Mouse (Mus musculus): ENCODE data around the gene Epha10. TPM values are rescaled to one million over a fixed set of nuclear protein-coding genes. Genes with fewer than 3 reads are reported as not detected.

Gene Epha10
- polyA plus RNA-seq (2015; fragmentation: Nextera tagmentation; extraction: Ambion mirVana): not detected in 2 replicates

DNA sequence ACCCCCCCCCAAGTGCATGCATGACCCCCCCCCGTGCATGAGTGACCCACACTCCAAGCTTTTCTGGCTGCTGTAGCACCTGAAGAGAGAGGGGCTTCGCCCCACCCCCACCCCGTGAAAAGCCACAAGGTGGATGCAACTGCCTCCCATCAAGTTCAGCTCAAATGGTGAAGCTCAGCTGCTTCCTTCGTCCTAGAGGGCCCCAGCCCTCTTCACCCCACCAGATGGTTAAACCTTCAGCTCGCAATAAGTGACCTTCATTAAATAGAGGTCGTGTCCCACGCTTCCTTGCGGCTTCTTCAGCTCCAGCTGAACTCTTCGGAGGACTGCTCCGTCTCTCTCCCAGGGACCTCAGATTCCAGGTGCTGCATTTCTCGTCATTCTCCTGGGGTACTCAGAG lies at the start of gene Epha10:
Gene Epha10 (plus strand): TSS at position 301 of the 400 bp plus-strand sequence.
- H3K4me2 ChIP-seq: peak within 1 kb of the TSS; percentile 43
- H3K4me3 ChIP-seq (replicated peaks): peak within 1 kb of the TSS; percentile 32
- H3K27me3 ChIP-seq: peaks cover 68% of the 10 kb centered on the region
- no peaks in the 10 kb centered on the region for H3K36me3 ChIP-seq
- DNase-seq: no peak
- H3K9me3 ChIP-seq (replicated peaks): no peaks in the 10 kb centered on the region
- H3K4me1 ChIP-seq (replicated peaks): peaks cover 7% of the 10 kb centered on the region; the same call in 1 of the 2 replicates
- no peak within 1 kb of the TSS for H3K27ac ChIP-seq
- no peak for ATAC-seq (ENCODE audit: low read depth)
- WGBS (ENCODE audit: insufficient replicate concordance): 7% methylated on average over 11 of the region's 11 CpGs
- H3K9ac ChIP-seq: no peak within 1 kb of the TSS

DNA sequence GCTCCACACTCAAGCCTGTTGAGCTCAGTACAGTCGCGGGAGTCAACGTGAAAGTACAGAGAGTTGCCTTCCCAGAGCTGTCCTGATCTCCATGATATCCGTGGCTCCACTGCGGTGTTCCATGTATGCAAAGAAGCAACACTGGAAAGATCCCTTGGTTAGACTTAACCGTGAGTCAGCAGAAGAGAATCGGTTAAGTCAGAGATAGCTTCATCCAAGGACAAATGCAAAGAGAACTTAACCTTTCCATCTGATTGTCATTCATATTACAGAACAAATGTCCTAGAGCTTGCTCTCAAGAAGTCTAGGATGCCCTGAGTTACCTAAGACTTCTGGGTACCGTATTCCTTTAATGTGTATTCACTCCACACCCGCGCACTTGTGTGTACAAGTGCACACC lies 47.9 kb upstream of the Epha10 start:
- ATAC-seq (ENCODE audit: low read depth): no peak
- DNase-seq: no peak
- Histone ChIP-seq H3K9me3 (replicated peaks) (no peaks in the 10 kb centered on the region), H3K9ac (no peak overlapping the region), H3K4me3 (replicated peaks) (no peak overlapping the region), H3K27me3 (no peaks in the 10 kb centered on the region), H3K4me2 (no peak overlapping the region), H3K36me3 (peaks cover 82% of the 10 kb centered on the region), H3K27ac (no peak overlapping the region), H3K4me1 (replicated peaks) (no peaks in the 10 kb centered on the region)
- WGBS (ENCODE audit: insufficient replicate concordance): 87% methylated on average over 10 of the region's 10 CpGs

DNA sequence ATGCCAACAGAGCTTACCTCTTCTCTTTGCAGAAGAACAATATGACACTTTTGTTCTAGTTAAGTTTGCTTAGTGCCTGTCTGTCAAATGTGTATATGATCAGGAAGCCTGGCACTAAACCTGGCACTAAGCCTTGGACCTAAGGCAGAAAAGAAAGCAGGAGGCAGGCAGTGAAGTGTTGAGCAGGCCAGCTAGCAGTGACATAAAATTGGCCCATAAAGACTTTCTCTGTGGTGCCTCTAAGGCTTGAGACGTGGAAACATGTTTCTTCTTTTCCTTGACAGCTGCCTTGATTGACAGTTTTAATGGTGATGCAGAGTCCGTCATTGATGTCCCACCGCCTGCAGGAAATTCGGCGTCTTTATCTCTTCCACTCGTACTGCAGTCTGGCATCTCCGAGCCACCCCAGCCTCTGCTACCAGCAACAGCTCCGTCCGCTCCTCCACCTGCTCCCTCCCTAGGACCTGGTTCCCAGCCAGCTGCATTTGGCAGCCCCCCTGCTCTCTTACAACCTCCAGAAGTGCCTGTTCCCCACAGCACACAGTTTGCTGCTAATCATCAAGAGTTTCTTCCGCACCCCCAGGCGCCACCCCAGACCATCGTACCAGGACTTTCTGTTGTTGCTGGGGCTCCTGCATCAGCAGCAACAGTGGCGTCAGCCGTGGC lies 42.5 kb upstream of the Epha10 start:
- no peak overlapping the region for H3K4me3 ChIP-seq (replicated peaks)
- no peak overlapping the region for H3K27ac ChIP-seq
- ATAC-seq (ENCODE audit: low read depth): no peak
- no peak overlapping the region for H3K4me2 ChIP-seq
- H3K9me3 ChIP-seq (replicated peaks): no peaks in the 10 kb centered on the region
- WGBS (ENCODE audit: insufficient replicate concordance): 76% methylated on average over 14 of the region's 14 CpGs
- DNase-seq: no peak
- no peak overlapping the region for H3K9ac ChIP-seq
- H3K27me3 ChIP-seq: no peaks in the 10 kb centered on the region
- H3K36me3 ChIP-seq: peaks cover 94% of the 10 kb centered on the region
- no peaks in the 10 kb centered on the region for H3K4me1 ChIP-seq (replicated peaks)

DNA sequence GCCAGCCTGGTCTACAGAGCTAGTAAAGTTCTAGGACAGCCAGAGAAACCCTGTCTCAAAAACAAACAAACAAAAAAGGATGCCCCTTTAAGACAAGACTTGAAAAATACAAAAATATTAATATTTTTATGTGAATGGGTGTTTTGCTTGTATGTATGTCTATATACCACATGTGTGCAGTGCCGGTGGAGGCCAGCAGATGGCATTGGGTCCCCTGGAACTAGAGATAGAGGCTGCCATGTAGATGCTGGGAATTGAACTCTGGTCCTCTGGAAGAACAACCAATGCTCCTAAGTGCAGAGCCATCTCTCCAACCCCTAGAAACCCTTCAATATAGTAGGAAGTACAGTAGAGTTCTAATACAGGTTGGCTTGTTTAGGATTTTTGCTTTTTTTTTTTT lies 39.7 kb upstream of the Epha10 start:
- H3K4me3 ChIP-seq (replicated peaks): no peak overlapping the region
- no peak overlapping the region for H3K4me2 ChIP-seq
- H3K9me3 ChIP-seq (replicated peaks): no peaks in the 10 kb centered on the region
- no peak overlapping the region for H3K9ac ChIP-seq
- 85% methylated on average over 1 of the region's 1 CpGs for WGBS (ENCODE audit: insufficient replicate concordance)
- ATAC-seq (ENCODE audit: low read depth) (no peak), DNase-seq (no peak)
- H3K27me3 ChIP-seq: no peaks in the 10 kb centered on the region
- no peak overlapping the region for H3K27ac ChIP-seq
- no peaks in the 10 kb centered on the region for H3K4me1 ChIP-seq (replicated peaks)
- peaks cover 94% of the 10 kb centered on the region for H3K36me3 ChIP-seq

DNA sequence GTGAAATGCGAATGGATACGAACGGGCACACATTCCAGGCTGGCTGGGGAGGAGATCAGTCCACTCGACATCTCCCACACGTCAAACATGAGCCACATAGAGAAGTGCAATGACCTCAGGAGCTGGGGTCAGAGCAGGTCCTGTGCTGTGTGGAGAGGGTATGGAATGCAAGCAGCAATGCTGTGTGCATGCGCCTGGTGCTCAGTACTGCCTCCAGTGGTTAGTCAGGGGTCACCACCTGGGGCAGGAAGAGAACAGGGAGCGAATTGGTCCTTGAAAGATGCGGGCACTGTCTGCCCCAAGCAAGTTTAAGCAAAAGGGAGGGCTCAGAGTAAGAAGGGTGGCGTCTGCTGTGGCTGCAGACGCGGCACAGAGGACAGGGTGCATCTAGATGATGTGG lies 37.2 kb upstream of the Epha10 start:
- no peaks in the 10 kb centered on the region for H3K9me3 ChIP-seq (replicated peaks)
- peak; percentile 29 for DNase-seq
- H3K4me1 ChIP-seq (replicated peaks): peaks cover 12% of the 10 kb centered on the region
- H3K4me3 ChIP-seq (replicated peaks): no peak overlapping the region
- H3K4me2 ChIP-seq: no peak overlapping the region
- WGBS (ENCODE audit: insufficient replicate concordance): 72% methylated on average over 11 of the region's 11 CpGs
- H3K27ac ChIP-seq: no peak overlapping the region
- H3K27me3 ChIP-seq: no peaks in the 10 kb centered on the region
- peak; percentile 60; the same call in 1 of the 2 replicates for ATAC-seq (ENCODE audit: low read depth)
- H3K9ac ChIP-seq: no peak overlapping the region
- peaks cover 71% of the 10 kb centered on the region for H3K36me3 ChIP-seq

DNA sequence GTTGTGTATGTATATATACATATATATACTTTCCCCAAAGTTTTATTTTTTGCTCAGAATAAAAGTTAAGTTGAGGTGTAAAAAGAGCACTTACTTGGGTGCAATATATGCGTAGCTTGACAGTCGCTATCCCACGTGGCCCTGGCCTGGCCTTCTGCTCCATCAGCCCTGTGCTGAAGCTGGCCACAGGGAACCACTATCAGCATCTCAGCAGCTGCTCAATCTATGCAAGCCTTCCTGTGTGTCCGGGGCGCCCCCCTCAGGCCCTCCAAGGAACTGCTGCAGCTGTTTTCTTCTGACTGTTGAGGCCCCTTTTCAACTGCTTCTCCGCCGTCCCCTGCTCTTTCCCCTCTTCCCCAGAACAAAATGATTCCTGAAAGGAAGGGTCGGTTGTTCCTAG lies 33.1 kb upstream of the Epha10 start:
- DNase-seq (peak; percentile 80), ATAC-seq (ENCODE audit: low read depth) (no peak)
- Histone ChIP-seq H3K4me1 (replicated peaks) (peaks cover 38% of the 10 kb centered on the region), H3K27me3 (no peaks in the 10 kb centered on the region), H3K4me3 (replicated peaks) (no peak overlapping the region), H3K4me2 (no peak overlapping the region), H3K9me3 (replicated peaks) (no peaks in the 10 kb centered on the region), H3K36me3 (peaks cover 38% of the 10 kb centered on the region), H3K27ac (no peak overlapping the region), H3K9ac (no peak overlapping the region)
- 8% methylated on average over 8 of the region's 8 CpGs for WGBS (ENCODE audit: insufficient replicate concordance)

DNA sequence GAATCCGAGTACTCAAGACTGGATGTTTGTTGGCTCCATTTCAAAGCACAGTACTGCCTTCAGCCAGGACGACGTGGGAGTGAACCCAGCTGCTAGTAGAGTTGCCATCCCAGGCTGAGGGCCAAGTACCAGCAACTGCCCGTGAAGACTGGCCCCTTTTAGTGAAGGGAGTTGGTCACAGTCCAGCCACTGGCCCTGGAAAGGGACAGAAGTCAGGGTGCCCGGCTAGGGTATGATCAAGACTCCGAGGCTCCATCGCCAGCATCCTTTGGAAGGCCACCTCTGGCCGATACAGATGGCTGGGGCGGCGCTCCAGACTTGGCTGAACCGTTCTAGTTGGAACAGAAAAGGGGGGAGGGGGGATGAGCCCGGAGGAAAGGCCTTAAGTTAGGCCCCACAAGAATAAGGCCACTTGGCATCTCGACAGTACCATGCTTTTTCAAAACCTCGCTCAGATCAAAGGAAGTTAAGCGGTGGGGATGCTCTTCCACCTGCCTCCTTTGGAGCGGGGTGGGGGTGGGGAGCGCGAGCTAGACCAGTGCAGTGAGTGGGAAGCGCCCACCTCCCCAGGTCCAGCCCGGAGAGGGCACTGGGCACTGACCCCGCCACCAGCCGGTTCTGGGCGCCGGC lies 31.0 kb upstream of the Epha10 start:
- peak overlapping the region; percentile 97 for H3K4me3 ChIP-seq (replicated peaks)
- H3K27ac ChIP-seq: peak overlapping the region; percentile 82
- 12% methylated on average over 24 of the region's 24 CpGs for WGBS (ENCODE audit: insufficient replicate concordance)
- peak; percentile 8; the same call in 1 of the 2 replicates for ATAC-seq (ENCODE audit: low read depth)
- H3K9ac ChIP-seq: peak overlapping the region; percentile 92
- peaks cover 40% of the 10 kb centered on the region for H3K36me3 ChIP-seq
- H3K27me3 ChIP-seq: no peaks in the 10 kb centered on the region
- peak; percentile 17 for DNase-seq
- H3K4me2 ChIP-seq: peak overlapping the region; percentile 96
- no peaks in the 10 kb centered on the region for H3K9me3 ChIP-seq (replicated peaks)
- H3K4me1 ChIP-seq (replicated peaks): peaks cover 46% of the 10 kb centered on the region

DNA sequence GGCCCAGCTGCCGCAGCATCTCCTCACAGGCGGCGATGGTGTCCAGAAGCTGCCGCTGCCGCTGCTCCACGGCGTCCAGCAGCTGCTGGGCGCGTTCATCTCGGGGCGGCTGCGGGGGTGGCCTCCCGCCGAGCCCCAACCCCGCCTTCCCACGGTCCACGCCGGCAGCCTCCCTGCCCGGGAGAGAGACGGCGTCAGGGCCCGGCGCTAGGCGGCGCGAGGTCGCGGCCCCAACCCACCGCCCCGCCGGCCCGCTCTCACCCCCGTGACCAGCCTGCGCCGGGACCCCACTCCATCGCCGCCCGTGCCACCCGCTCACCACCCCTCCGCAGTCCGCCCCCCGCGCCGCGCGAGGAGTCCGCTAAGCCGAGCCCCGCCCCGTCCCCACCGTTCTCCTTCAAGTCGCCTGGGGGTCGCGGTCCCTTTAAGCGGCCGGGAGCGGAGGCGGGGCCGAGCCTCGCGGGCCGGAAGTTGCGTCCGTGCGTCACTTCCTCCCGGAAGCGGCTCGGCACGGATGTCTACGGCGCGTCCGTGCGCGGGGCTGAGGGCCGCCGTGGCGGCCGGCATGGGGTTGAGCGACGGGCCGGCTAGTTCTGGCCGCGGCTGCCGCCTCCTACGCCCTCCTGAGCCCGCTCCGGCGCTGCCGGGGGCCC lies 30.3 kb upstream of the Epha10 start, which contains the start of gene Yrdc:
Gene Yrdc (plus strand): TSS at position 419 of the 653 bp plus-strand sequence.
- peak within 1 kb of the TSS; percentile 92 for H3K9ac ChIP-seq
- H3K27me3 ChIP-seq: no peaks in the 10 kb centered on the region
- H3K4me2 ChIP-seq: peak within 1 kb of the TSS; percentile 96
- ATAC-seq (ENCODE audit: low read depth) (peak; percentile 91), DNase-seq (peak; percentile 88)
- WGBS (ENCODE audit: insufficient replicate concordance): under 1% methylated on average over 87 of the region's 90 CpGs
- peaks cover 38% of the 10 kb centered on the region for H3K36me3 ChIP-seq
- H3K4me1 ChIP-seq (replicated peaks): peaks cover 46% of the 10 kb centered on the region
- H3K9me3 ChIP-seq (replicated peaks): no peaks in the 10 kb centered on the region
- H3K27ac ChIP-seq: peak within 1 kb of the TSS; percentile 82
- peak within 1 kb of the TSS; percentile 97 for H3K4me3 ChIP-seq (replicated peaks)

DNA sequence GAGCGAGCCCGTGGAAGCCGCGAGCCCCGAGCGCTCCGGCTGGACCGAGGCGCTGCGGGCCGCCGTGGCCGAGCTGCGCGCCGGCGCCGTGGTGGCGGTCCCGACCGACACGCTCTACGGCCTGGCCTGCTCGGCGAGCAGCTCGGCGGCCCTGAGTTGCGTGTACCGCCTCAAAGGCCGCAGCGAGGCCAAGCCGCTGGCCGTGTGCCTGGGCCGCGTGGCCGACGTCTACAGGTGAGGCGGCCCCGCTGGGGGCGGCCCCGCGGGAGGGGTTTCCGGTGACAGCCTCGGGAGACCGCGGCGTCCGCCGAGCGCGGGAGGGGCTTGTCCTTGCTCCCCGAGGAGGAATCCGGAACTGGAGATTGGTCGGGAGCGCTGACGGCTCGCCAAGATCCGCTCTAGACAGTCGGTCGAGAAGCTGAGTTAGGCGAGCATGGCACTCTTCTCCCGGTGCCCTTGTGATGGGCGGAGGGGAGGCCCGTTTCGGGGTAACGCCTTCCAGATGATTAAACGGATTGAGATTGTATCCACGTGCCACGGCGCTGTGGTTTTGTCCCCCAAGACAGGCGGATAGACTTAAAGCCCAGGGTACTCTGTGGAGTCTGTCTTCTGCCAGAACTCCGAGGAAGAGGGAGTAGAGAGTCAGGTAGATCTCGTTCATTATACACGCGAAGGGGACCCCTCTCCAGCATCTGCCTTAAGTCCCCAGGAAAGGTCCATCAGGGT lies 29.6 kb upstream of the Epha10 start, which contains the start of gene 1110065P20Rik:
Gene 1110065P20Rik (minus strand): TSS at position 264 of the 726 bp plus-strand sequence.
- peak; percentile 62 for DNase-seq
- peak within 1 kb of the TSS; percentile 82 for H3K27ac ChIP-seq
- under 1% methylated on average over 75 of the region's 75 CpGs for WGBS (ENCODE audit: insufficient replicate concordance)
- H3K4me2 ChIP-seq: peak within 1 kb of the TSS; percentile 96
- peak within 1 kb of the TSS; percentile 97 for H3K4me3 ChIP-seq (replicated peaks)
- H3K4me1 ChIP-seq (replicated peaks): peaks cover 46% of the 10 kb centered on the region
- H3K9me3 ChIP-seq (replicated peaks): no peaks in the 10 kb centered on the region
- peak; percentile 59 for ATAC-seq (ENCODE audit: low read depth)
- peak within 1 kb of the TSS; percentile 92 for H3K9ac ChIP-seq
- no peaks in the 10 kb centered on the region for H3K27me3 ChIP-seq
- H3K36me3 ChIP-seq: peaks cover 41% of the 10 kb centered on the region

DNA sequence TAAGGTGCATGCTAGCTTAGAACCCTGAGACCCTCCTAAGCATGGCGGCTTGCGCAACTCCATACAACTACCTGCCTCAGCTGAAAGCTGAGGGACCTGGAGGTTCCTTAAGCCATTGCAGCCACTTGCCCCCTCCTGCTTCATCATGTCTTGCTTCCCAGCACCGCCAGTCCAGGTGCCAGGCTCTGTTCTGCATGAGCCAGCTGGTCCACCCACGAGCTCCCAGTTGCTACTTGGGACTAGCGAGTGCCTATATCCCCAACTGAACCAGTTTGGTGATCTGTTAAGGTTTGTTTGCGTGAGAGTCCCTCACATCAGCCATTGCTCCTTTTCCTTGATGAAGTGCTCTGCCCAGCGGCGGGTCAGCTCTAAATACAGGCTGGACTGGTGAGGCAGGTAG lies 24.4 kb upstream of the Epha10 start:
- Histone ChIP-seq H3K4me3 (replicated peaks) (no peak overlapping the region), H3K9ac (no peak overlapping the region), H3K4me1 (replicated peaks) (peaks cover 21% of the 10 kb centered on the region), H3K36me3 (peaks cover 51% of the 10 kb centered on the region), H3K9me3 (replicated peaks) (no peaks in the 10 kb centered on the region), H3K4me2 (no peak overlapping the region), H3K27ac (no peak overlapping the region), H3K27me3 (peaks cover 14% of the 10 kb centered on the region)
- WGBS (ENCODE audit: insufficient replicate concordance): 90% methylated on average over 8 of the region's 8 CpGs
- ATAC-seq (ENCODE audit: low read depth) (no peak), DNase-seq (no peak)

DNA sequence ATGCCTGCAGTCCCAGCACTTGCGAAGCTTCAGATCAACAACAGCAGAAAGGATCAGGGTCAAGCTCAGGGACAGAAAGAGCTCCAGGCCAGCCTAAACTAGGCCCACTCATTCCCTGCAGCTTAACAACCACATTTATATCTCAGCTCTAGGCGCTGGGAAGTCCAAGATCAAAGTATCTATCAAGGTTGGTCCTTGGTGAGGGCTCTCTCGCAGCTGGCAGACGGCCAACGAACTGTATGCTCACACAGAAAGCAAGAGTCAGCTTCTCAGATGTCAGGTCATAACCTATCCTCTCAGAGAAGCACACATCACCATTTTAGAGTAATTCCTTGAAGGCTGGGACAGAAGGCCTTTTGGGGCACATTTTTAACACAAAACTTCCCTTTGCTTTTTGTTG lies 22.3 kb upstream of the Epha10 start:
- peaks cover 36% of the 10 kb centered on the region for H3K36me3 ChIP-seq
- no peak overlapping the region for H3K4me3 ChIP-seq (replicated peaks)
- 80% methylated on average over 5 of the region's 5 CpGs for WGBS (ENCODE audit: insufficient replicate concordance)

More for the DNA sequence above, 22.3 kb upstream of the Epha10 start:
- Histone ChIP-seq H3K4me2 (no peak overlapping the region), H3K4me1 (replicated peaks) (no peaks in the 10 kb centered on the region; the same call in 1 of the 2 replicates), H3K9me3 (replicated peaks) (no peaks in the 10 kb centered on the region), H3K9ac (no peak overlapping the region), H3K27ac (no peak overlapping the region), H3K27me3 (peaks cover 35% of the 10 kb centered on the region)
- ATAC-seq (ENCODE audit: low read depth) (no peak), DNase-seq (no peak)
